Mouse (Mus musculus): ENCODE data around the gene Mvb12a. TPM values are rescaled to one million over a fixed set of nuclear protein-coding genes. Genes with fewer than 3 reads are reported as not detected.
"Not testable (repeated sequence)": the region's sequence is repeated elsewhere in the genome, so short reads cannot be mapped to it uniquely, and the experiment has no call there.

Gene Mvb12a
- polyA plus RNA-seq, 1 experiment from 2014 or later, result 80.7 TPM

GRCm38 (mm10) chr8:71530735-71531467, 11.8 kb upstream of the Mvb12a start:
- not testable (repeated sequence) for H3K36me3 ChIP-seq; H3K9me3 ChIP-seq; ATAC-seq (ENCODE audit: low FRiP score, low read depth); H3K4me3 ChIP-seq; H3K9ac ChIP-seq; H3K4me2 ChIP-seq (replicated peaks); H3K27ac ChIP-seq
- WGBS, result 80% methylated on average over 6 of the region's 12 CpGs
- Histone ChIP-seq H3K27me3 (peaks cover 29% of the 10 kb centered on the region), H3K4me1 (peaks cover 16% of the 10 kb centered on the region)

- Histone ChIP-seq H3K4me1 (peaks cover 13% of the 10 kb centered on the region), H3K9me3 (no peaks in the 10 kb centered on the region), H3K4me2 (replicated peaks) (no peak overlapping the region), H3K27me3 (peaks cover 7% of the 10 kb centered on the region; the same call in 1 of the 2 replicates), H3K27ac (no peak overlapping the region), H3K4me3 (no peak overlapping the region), H3K9ac (no peak overlapping the region), H3K36me3 (no peaks in the 10 kb centered on the region)
- WGBS, result 39% methylated on average over 3 of the region's 3 CpGs
- ATAC-seq (ENCODE audit: low FRiP score, low read depth), result no peak
Measured at GRCm38 (mm10) chr8:71534263-71534810, 8.4 kb upstream of the Mvb12a start.

DNA sequence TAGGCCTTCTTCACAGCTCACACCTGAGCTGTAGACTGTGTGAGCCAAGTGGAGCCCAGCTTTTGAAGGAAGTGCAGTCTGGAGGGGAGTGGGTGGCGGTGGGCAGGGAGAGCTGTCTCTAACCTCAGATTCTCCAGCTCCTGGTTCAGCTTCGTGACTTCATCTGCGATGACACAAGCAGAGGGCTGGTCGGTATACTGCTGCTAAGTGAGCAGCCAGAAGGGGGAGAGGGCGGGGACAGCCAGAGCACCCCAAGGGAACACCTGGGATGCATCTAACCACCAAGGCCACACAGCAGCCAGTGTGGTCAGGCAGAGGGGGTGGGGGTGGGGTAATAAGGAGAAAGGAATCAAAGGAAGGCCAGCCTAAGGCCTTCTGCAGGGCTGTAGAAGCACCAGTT, 7.1 kb upstream of the Mvb12a start:
- Histone ChIP-seq H3K4me2 (replicated peaks) (no peak overlapping the region), H3K4me3 (no peak overlapping the region), H3K9ac (no peak overlapping the region), H3K27ac (no peak overlapping the region), H3K4me1 (peaks cover 13% of the 10 kb centered on the region), H3K36me3 (no peaks in the 10 kb centered on the region), H3K27me3 (peaks cover 10% of the 10 kb centered on the region; the same call in 1 of the 2 replicates), H3K9me3 (no peaks in the 10 kb centered on the region)
- no peak for ATAC-seq (ENCODE audit: low FRiP score, low read depth)
- WGBS, result 56% methylated on average over 5 of the region's 5 CpGs

- H3K27me3 ChIP-seq, result peaks cover 9% of the 10 kb centered on the region; the same call in 1 of the 2 replicates
- peak within 1 kb of the TSS; percentile 71 for H3K4me2 ChIP-seq (replicated peaks)
- H3K4me3 ChIP-seq, result peak within 1 kb of the TSS; percentile 48
- H3K27ac ChIP-seq, result peak within 1 kb of the TSS; percentile 48; the same call in 1 of the 2 replicates
- no peaks in the 10 kb centered on the region for H3K9me3 ChIP-seq
- peak within 1 kb of the TSS; percentile 60 for H3K9ac ChIP-seq
- no peaks in the 10 kb centered on the region for H3K36me3 ChIP-seq
- 1% methylated on average over 37 of the region's 37 CpGs for WGBS
- ATAC-seq (ENCODE audit: low FRiP score, low read depth), result peak; percentile 88
- H3K4me1 ChIP-seq, result peaks cover 13% of the 10 kb centered on the region
Measured at GRCm38 (mm10) chr8:71537028-71537867, 5.5 kb upstream of the Mvb12a start, which contains the start of gene Bst2. TSS of gene Bst2 (minus strand) at chr8:71537456.

GRCm38 (mm10) chr8:71543755-71544154, 1.0 kb downstream of the Mvb12a start:
- peaks cover 36% of the 10 kb centered on the region for H3K36me3 ChIP-seq
- no peaks in the 10 kb centered on the region for H3K9me3 ChIP-seq
- 86% methylated on average over 9 of the region's 9 CpGs for WGBS
- no peak for ATAC-seq (ENCODE audit: low FRiP score, low read depth)
- H3K4me2 ChIP-seq (replicated peaks), result peak overlapping the region; percentile 79
- H3K27me3 ChIP-seq, result 0 out of 2 replicates have a peak, but pooled peaks cover 3% of the 10 kb centered on the region
- H3K4me1 ChIP-seq, result peaks cover 8% of the 10 kb centered on the region
- H3K9ac ChIP-seq, result peak overlapping the region; percentile 79
- H3K27ac ChIP-seq, result no peak overlapping the region
- H3K4me3 ChIP-seq, result peak overlapping the region; percentile 82

GRCm38 (mm10) chr8:71545053-71545452, 2.3 kb downstream of the Mvb12a start:
- ATAC-seq (ENCODE audit: low FRiP score, low read depth), result no peak
- Histone ChIP-seq H3K9ac (no peak overlapping the region), H3K4me1 (peaks cover 8% of the 10 kb centered on the region), H3K27me3 (0 out of 2 replicates have a peak, but pooled peaks cover under 1% of the 10 kb centered on the region), H3K9me3 (no peaks in the 10 kb centered on the region), H3K36me3 (peaks cover 37% of the 10 kb centered on the region), H3K4me3 (no peak overlapping the region), H3K27ac (no peak overlapping the region), H3K4me2 (replicated peaks) (no peak overlapping the region)
- WGBS, result 86% methylated on average over 11 of the region's 11 CpGs

DNA sequence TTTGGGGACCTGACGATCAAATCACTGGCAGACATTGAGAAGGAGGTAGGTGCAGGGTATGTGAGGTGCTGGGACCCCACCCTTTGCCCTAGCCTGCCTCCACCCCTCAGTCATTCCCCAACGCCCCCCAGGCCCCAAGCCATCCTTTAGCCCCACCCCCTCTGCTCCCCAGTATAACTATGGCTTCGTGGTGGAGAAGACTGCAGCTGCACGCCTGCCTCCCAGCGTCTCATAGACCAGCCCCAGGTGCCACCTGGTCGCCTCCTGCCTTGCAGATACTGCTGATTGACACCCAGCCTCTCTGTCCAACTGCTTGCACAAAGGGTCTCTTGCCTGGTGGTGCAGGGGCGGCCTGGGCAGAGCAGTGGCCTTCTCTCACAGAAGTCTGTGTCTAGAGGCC, 4.9 kb downstream of the Mvb12a start:
- no peak for ATAC-seq (ENCODE audit: low FRiP score, low read depth)

DNA sequence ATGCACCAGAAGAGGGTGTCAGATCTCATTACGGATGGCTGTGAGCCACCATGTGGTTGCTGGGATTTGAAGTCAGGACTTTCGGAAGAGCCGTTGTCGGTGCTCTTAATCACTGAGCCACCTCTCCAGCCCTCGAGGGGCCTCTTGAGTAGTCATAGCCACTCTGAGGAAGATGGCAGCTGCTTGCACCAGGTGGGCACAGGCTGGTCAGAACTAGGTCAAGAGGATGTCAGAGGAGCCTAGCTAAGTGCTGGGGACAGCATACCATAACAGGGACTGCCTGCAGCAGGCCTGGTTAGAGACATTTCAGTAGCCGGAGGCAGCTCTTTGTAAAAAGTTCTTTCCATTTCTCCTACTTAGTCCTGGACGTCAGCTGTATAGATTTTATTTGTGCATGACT, 8.0 kb downstream of the Mvb12a start:
- Histone ChIP-seq H3K4me2 (replicated peaks) (no peak overlapping the region), H3K9ac (no peak overlapping the region), H3K27ac (no peak overlapping the region), H3K27me3 (peaks cover 11% of the 10 kb centered on the region), H3K36me3 (peaks cover 29% of the 10 kb centered on the region), H3K4me3 (no peak overlapping the region), H3K4me1 (no peaks in the 10 kb centered on the region), H3K9me3 (no peaks in the 10 kb centered on the region)
- WGBS, result 76% methylated on average over 7 of the region's 7 CpGs
- ATAC-seq (ENCODE audit: low FRiP score, low read depth), result no peak

More for the DNA sequence above, 4.9 kb downstream of the Mvb12a start:
- Histone ChIP-seq H3K4me2 (replicated peaks) (no peak overlapping the region), H3K36me3 (peaks cover 37% of the 10 kb centered on the region), H3K9me3 (no peaks in the 10 kb centered on the region), H3K4me3 (no peak overlapping the region), H3K27me3 (no peaks in the 10 kb centered on the region), H3K4me1 (peaks cover 8% of the 10 kb centered on the region), H3K27ac (no peak overlapping the region), H3K9ac (no peak overlapping the region)
- 88% methylated on average over 7 of the region's 7 CpGs for WGBS

DNA sequence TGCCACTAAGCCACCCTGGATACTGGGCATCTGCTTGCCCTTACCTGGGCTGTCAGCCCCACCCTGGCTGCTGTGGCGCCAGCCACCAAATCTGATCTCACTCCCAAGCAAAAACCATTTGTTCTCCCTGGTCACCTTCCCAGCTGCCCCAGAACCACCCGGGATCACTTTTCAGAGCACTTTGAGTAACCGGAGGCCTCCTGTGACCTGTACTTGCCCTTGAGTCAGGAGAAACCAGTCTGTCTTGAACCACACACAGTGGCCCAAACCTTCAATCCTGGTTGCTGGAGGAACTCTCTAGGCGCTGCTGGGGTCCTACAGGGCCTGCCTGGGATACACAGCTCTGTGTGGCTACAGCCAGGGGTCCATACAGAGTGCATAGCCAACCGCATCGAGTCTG, 10.0 kb downstream of the Mvb12a start:
- no peaks in the 10 kb centered on the region for H3K4me1 ChIP-seq
- peaks cover 10% of the 10 kb centered on the region for H3K36me3 ChIP-seq
- no peak for ATAC-seq (ENCODE audit: low FRiP score, low read depth)
- H3K4me3 ChIP-seq, result no peak overlapping the region
- no peaks in the 10 kb centered on the region for H3K9me3 ChIP-seq
- 43% methylated on average over 6 of the region's 6 CpGs for WGBS
- no peak overlapping the region for H3K4me2 ChIP-seq (replicated peaks)
- no peak overlapping the region for H3K9ac ChIP-seq
- H3K27me3 ChIP-seq, result peaks cover 32% of the 10 kb centered on the region
- H3K27ac ChIP-seq, result no peak overlapping the region

GRCm38 (mm10) chr8:71554001-71554400, 11.3 kb downstream of the Mvb12a start:
- H3K9ac ChIP-seq, result no peak overlapping the region
- no peaks in the 10 kb centered on the region for H3K9me3 ChIP-seq
- H3K36me3 ChIP-seq, result no peaks in the 10 kb centered on the region
- ATAC-seq (ENCODE audit: low FRiP score, low read depth), result no peak
- H3K4me3 ChIP-seq, result no peak overlapping the region
- H3K27me3 ChIP-seq, result peaks cover 44% of the 10 kb centered on the region
- H3K4me2 ChIP-seq (replicated peaks), result no peak overlapping the region
- 69% methylated on average over 6 of the region's 6 CpGs for WGBS
- H3K27ac ChIP-seq, result no peak overlapping the region
- H3K4me1 ChIP-seq, result peaks cover 9% of the 10 kb centered on the region

GRCm38 (mm10) chr8:71554644-71555043, 11.9 kb downstream of the Mvb12a start:
- Histone ChIP-seq H3K27me3 (peaks cover 50% of the 10 kb centered on the region), H3K4me2 (replicated peaks) (no peak overlapping the region), H3K4me1 (peaks cover 10% of the 10 kb centered on the region), H3K9me3 (no peaks in the 10 kb centered on the region), H3K9ac (no peak overlapping the region), H3K27ac (no peak overlapping the region), H3K36me3 (no peaks in the 10 kb centered on the region), H3K4me3 (no peak overlapping the region)
- WGBS, result 84% methylated on average over 2 of the region's 2 CpGs
- no peak for ATAC-seq (ENCODE audit: low FRiP score, low read depth)
